Mouse (Mus musculus) spleen, adult 2 months (tissue): ENCODE data around the gene Dhx37. TPM values are rescaled to one million over a fixed set of nuclear protein-coding genes. Genes with fewer than 3 reads are reported as not detected.
"Not testable (repeated sequence)": the region's sequence is repeated elsewhere in the genome, so short reads cannot be mapped to it uniquely, and the experiment has no call there.

Experiments
- DNase-seq, 2 experiments: peaks; one replicate each; pipeline versions ENCODE4 v3.0.0 to v3.0.0-alpha.2; 2012 to 2021; ENCODE audit warnings: low spot score in 2 of 2, low read depth in 1 of 2
- H3K27ac ChIP-seq: fragments of 200-500 bp; 2 replicates; pipeline ENCODE4 v1.5.1; 2012; ENCODE audit warnings: low read length, inconsistent platforms; ENCODE audit not compliant: insufficient read depth
- H3K27me3 ChIP-seq: fragments of 200-500 bp; 2 replicates; pipeline ENCODE4 v1.6.1; 2012; ENCODE audit warnings: mild to moderate bottlenecking, moderate library complexity, low read length, inconsistent platforms; ENCODE audit not compliant: control insufficient read depth, insufficient read depth
- H3K36me3 ChIP-seq: fragments of 200-500 bp; 2 replicates; pipeline ENCODE4 v1.6.1; 2012; ENCODE audit warnings: mild to moderate bottlenecking, low read length, inconsistent platforms; ENCODE audit not compliant: control insufficient read depth, insufficient read depth
- H3K4me1 ChIP-seq: fragments of 200-500 bp; 2 replicates; pipeline ENCODE4 v1.6.1; 2011; ENCODE audit warnings: inconsistent platforms; ENCODE audit not compliant: control insufficient read depth, insufficient read depth, insufficient read length
- H3K4me3 ChIP-seq: fragments of 200-500 bp; 2 replicates; pipeline ENCODE4 v1.5.1; 2011; ENCODE audit warnings: mild to moderate bottlenecking, inconsistent platforms; ENCODE audit not compliant: insufficient read depth, insufficient read length; ENCODE audit errors: extremely low read depth
- CTCF ChIP-seq: fragments of 200-500 bp; IDR thresholded peaks from 2 replicates; pipeline ENCODE4 v1.5.1; 2011; ENCODE audit warnings: mild to moderate bottlenecking, inconsistent platforms; ENCODE audit not compliant: insufficient read depth, insufficient read length, insufficient replicate concordance; ENCODE audit errors: extremely low read depth
- POLR2A ChIP-seq: fragments of 200-500 bp; IDR thresholded peaks from 2 replicates; pipeline ENCODE4 v1.6.1; 2011; ENCODE audit warnings: low read depth, low read length, inconsistent platforms
- WGBS: fragments of 180-500 bp; shearing (Covaris S2); methylation state at CpG from one replicate; pipeline ENCODE4 v1.1.7; 2018; 5-methylcytosine and 5-hydroxymethylcytosine counted together
- polyA plus RNA-seq: library from polyadenylated mRNA; depleted of rRNA; stranded (reverse); fragments of >200 nt; gene quantifications from 2 replicates; pipeline ENCODE4 v1.2.3, GENCODE M21; 2012

Dhx37 gene
- polyA plus RNA-seq, 1 experiment = 17.0 TPM

DNA sequence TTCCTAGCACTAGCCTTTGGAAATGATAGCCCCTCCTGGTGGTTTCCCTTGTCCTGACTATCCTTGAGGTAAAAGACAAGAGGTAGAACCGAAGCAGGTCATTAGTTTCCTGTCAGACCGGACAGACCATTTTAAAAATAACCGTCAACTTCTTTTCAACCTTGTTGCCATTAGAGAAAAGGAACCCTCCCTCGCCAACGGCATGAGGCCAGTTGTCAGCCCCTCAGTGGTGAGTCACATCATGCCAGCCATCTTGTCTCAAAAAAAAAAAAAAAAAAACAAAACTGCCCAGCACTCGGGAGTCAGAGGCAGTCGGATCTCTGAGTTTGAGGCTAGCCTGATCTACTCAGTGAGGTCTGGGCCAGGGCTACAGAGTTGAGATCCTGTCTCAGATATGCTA lies 33.0 kb downstream of the Dhx37 start:
- no peaks in the 10 kb centered on the region for H3K27me3 ChIP-seq
- no peak for DNase-seq
- H3K27ac ChIP-seq = no peak overlapping the region
- no peaks in the 10 kb centered on the region for H3K36me3 ChIP-seq
- no peaks in the 10 kb centered on the region for H3K4me1 ChIP-seq
- no peak overlapping the region for H3K4me3 ChIP-seq
- TF ChIP-seq POLR2A (no peak), CTCF (no peak)
- 71% methylated on average over 7 of the region's 7 CpGs for WGBS

DNA sequence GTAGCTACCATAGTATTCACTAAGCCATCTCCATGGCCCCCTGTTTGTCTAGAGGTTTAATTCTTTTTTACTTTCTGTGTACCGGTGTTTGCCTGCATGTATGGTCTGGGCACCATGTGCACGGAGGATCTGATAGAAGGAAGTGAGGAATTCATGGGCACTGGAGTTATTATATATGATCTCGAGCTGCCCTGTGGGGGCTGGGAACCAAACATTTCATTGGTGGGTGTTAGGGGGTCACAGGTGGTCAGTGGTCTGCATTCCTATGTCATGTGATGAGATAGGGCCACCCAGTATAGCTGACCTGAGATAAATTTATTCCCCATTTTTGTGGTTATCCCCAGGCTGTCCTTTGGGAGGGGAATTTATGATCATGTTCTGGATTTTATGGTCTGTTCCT lies 38.9 kb downstream of the Dhx37 start:
- WGBS = 48% methylated on average over 3 of the region's 3 CpGs
- H3K27me3 ChIP-seq = no peaks in the 10 kb centered on the region
- H3K27ac ChIP-seq = no peak overlapping the region
- no peak for DNase-seq
- no peak for TF ChIP-seq POLR2A
- no peak for TF ChIP-seq CTCF
- H3K36me3 ChIP-seq = no peaks in the 10 kb centered on the region
- H3K4me1 ChIP-seq = peaks cover 8% of the 10 kb centered on the region; the same call in 1 of the 2 replicates
- H3K4me3 ChIP-seq = no peak overlapping the region

DNA sequence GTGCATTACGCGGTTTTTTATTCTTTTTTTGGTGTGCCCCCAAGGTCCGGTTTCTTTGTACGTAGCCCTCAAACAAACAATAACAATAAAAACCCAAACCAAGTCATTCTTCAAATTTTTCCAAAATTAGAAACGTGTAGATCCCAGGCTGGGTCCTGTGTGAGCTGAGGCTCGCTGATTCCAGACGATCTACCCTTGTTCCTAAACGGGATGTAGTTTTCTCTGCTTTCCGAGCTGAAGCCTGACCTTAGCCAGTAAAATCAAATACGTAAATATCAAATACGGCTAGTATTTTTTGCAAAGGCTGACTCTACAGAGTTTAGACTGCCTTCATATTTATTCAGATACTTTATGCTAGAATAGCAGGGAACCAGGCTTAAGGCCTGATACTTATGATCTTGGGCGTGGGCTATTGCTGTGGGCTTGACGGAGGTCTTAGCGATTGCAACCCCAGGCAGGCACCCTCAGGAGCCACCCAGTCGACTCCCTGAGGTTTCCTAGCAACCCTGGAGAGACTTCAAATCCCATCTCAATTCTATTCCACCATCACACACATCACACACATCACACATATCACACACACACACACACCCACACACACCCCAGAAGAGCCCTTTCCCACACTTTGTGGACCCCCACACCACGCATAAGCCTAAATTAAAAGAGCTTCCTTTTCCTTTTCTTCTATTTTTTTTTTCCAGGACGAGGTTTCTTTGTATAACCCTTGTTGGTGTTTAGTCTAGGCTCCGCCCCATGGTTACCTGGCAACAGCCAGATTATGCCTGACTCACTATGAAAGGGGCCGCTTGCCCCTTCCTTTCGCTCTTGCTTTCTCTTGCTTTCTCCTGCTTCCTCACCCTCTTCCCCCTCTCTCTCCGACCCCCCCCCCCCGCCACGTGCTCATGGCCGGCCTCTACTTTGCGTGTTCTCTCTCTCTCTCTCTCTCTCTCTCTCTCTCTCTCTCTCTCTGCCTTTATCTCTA lies 40.0 kb downstream of the Dhx37 start:
- Histone ChIP-seq H3K4me3 (peak overlapping the region; percentile 64), H3K36me3 (no peaks in the 10 kb centered on the region), H3K27me3 (no peaks in the 10 kb centered on the region), H3K27ac (peak overlapping the region; percentile 98), H3K4me1 (peaks cover 8% of the 10 kb centered on the region; the same call in 1 of the 2 replicates)
- peak; percentile 75 to 85 for DNase-seq
- TF ChIP-seq POLR2A = no peak
- WGBS = 8% methylated on average over 24 of the region's 25 CpGs

DNA sequence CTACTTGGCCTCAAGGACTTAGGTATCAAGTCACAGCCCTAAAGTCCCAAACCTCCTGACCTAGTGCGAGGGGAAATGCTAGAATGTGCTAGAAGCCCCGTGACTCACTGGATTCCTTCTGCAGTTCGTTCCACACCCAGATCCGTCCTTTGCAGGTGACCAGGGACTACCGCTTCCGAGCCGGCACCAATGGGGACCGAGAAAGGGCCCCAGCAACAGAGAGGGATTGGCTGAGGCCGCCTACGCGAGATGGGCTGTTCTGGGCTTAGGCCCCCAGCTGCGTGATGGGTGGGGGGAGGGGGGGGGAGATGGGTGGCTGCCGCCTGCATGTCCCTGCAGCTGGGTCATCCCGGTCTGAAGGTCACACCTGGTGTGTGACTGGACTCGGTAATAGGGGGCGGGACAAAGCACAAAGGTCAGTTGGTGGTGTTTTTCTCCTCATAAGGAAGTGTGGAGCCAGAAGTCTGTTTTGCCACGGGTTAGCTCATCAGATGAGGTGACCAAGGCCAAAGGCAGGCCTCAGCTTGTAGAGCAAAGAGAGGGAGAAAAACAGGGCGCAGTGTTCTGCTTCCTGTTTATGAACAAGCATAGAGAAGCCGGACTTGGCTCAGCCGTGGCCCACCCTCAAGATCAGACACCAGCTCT lies 40.8 kb downstream of the Dhx37 start:
- peaks cover 8% of the 10 kb centered on the region; the same call in 1 of the 2 replicates for H3K4me1 ChIP-seq
- TF ChIP-seq POLR2A (peak; percentile 23; the same call in 1 of the 2 replicates), CTCF (no peak)
- peak overlapping the region; percentile 98 for H3K27ac ChIP-seq
- peaks cover 5% of the 10 kb centered on the region for H3K36me3 ChIP-seq
- no peaks in the 10 kb centered on the region for H3K27me3 ChIP-seq
- peak overlapping the region; percentile 64 for H3K4me3 ChIP-seq
- DNase-seq = peak; percentile 94 to 97
- WGBS = 1% methylated on average over 20 of the region's 20 CpGs

DNA sequence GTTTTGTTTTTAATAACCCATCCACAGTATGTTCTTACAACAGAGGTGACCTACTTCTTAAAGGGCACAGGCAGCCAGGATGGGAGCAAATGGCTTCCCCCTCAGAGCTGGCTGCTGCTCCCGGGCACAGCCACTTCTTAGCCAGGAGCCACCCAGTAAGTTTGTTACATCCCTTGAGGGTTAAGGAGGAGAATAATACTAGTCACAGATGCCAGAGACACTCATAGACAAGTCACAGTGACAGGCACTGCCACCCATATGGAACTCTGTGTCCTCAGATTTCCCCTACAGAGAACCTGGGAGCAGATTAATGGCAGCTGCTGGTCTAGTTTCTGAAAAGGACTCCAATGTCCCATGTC lies 41.3 kb downstream of the Dhx37 start:
- Histone ChIP-seq H3K4me3 (peak overlapping the region; percentile 11; the same call in 1 of the 2 replicates), H3K27me3 (no peaks in the 10 kb centered on the region), H3K27ac (peak overlapping the region; percentile 96), H3K4me1 (peaks cover 8% of the 10 kb centered on the region; the same call in 1 of the 2 replicates), H3K36me3 (peaks cover 6% of the 10 kb centered on the region)
- no peak for DNase-seq
- 13% methylated on average over 1 of the region's 1 CpGs for whole genome bisulfite sequencing
- no peak for TF ChIP-seq CTCF
- no peak for TF ChIP-seq POLR2A

DNA sequence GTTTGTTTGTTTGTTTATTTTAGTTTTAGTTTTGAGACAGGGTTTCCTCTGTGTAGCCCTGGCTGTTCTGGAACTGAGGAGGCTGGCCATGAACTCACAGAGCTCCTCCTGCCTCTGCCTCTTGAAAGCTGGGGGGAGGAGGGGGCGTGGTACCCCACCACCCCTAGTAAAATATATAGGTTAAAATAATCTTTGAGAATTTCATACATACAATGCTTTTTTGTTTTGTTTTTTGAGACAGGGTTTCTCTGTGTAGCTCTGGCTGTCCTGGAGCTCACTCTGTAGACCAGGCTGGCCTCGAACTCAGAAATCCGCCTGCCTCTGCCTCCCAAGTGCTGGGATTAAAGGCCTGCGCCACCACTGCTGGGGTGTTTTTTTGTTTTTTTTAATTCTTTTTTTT lies 41.7 kb downstream of the Dhx37 start:
- not testable (repeated sequence) for H3K4me3 ChIP-seq, H3K27me3 ChIP-seq, H3K4me1 ChIP-seq, DNase-seq, H3K36me3 ChIP-seq
- H3K27ac ChIP-seq = peak overlapping the region; percentile 74; the same call in 1 of the 2 replicates
- WGBS = 80% methylated on average over 4 of the region's 4 CpGs
